Mouse (Mus musculus): ENCODE data around the gene Dyrk3.
A peak's percentile ranks its signal among the peaks of the same experiment; 100 is the strongest.

Dyrk3 gene

GRCm38 (mm10) chr1:131085957-131086739 lies 52.0 kb downstream of the Dyrk3 start:
- no peak for DNase-seq (ENCODE audit: low read depth, low spot score)

- no peak for DNase-seq (ENCODE audit: low read depth, low spot score)
These were observed 52.9 kb downstream of the Dyrk3 start for GRCm38 (mm10) chr1:131085272-131085671.

DNA sequence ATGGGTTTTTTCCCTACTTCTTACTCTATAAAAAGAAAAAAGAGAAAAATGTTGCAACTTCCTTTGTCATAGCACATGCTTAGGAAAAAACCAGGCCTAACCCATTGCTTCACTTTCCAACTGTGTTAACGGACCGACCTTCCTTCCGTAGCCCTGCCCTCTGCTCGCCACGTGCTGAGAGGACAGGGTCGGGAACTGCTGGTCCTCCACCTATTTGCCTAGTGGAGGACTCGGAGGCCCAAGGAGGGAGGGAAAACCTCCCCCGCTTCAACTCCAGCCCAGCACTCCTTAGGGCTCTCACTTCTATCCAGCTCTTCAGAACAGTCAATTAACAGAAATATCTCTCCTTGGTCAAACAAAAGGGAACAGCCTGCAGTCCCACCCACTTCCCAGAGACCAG lies 53.9 kb downstream of the Dyrk3 start:
- DNase-seq (ENCODE audit: low read depth, low spot score): no peak

GRCm38 (mm10) chr1:131083609-131084008 lies 54.5 kb downstream of the Dyrk3 start:
- DNase-seq (ENCODE audit: low read depth, low spot score): no peak

- DNase-seq (ENCODE audit: low read depth, low spot score): no peak
These were observed 55.0 kb downstream of the Dyrk3 start for GRCm38 (mm10) chr1:131083122-131083521.

DNA sequence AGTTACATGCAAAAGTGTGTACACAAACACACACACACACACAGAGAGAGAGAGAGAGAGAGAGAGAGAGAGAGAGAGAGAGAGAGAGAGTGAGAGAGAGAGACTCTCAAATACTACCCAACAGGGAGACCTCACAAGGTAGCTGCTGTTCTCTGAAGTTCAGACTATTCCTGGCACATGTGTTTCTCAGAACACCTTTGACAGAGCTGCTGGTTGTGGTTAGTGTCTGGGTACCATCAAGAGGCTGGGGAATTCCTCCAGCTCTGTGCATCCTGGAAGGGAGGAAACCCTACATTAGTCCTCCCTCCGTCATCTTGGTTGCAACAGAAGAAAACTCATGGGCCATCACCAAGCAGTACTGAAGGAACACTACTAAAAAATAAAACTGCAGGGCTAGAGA lies 57.5 kb downstream of the Dyrk3 start:
- DNase-seq (ENCODE audit: low read depth, low spot score): no peak

DNA sequence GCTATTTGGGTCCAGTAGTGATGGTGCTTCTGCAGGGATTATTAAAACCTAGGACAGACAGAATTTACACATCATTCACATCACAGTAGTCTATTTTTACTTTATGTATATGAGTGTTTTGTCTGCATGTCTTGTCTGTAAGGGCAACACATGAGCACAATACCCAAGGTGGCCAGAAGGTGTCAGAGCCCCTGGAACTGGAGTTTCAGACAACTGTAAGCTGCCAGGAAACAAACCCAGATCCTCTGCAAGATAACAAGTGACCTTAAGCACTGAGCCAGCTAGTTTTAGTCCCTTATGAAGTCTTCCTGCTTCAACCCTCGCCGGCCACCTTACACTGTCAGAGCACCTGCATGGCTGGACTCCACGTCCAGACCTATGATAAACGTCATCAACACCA lies 58.4 kb downstream of the Dyrk3 start:
- DNase-seq (ENCODE audit: low read depth, low spot score): peak; percentile 25

GRCm38 (mm10) chr1:131078761-131079330 lies 59.3 kb downstream of the Dyrk3 start:
- no peak for DNase-seq (ENCODE audit: low read depth, low spot score)

Data from ES-CJ7 (cell line).